Mouse (Mus musculus) urinary bladder, adult 2 months (tissue): ENCODE data around the gene Tcf7. TPM values are rescaled to one million over a fixed set of nuclear protein-coding genes. Genes with fewer than 3 reads are reported as not detected.

ENCODE experiments used
- DNase-seq: peaks from one replicate; pipeline ENCODE4 v3.0.0; 2022; ENCODE audit warnings: low spot score
- polyA plus RNA-seq: library from polyadenylated mRNA; depleted of rRNA; stranded (reverse); fragments of >200 nt; gene quantifications from 2 replicates; pipeline ENCODE4 v1.2.3, GENCODE M21; 2012; rRNA removed

Tcf7 gene
- 6.1 and 8.1 TPM in 2 replicates for polyA plus RNA-seq

DNA sequence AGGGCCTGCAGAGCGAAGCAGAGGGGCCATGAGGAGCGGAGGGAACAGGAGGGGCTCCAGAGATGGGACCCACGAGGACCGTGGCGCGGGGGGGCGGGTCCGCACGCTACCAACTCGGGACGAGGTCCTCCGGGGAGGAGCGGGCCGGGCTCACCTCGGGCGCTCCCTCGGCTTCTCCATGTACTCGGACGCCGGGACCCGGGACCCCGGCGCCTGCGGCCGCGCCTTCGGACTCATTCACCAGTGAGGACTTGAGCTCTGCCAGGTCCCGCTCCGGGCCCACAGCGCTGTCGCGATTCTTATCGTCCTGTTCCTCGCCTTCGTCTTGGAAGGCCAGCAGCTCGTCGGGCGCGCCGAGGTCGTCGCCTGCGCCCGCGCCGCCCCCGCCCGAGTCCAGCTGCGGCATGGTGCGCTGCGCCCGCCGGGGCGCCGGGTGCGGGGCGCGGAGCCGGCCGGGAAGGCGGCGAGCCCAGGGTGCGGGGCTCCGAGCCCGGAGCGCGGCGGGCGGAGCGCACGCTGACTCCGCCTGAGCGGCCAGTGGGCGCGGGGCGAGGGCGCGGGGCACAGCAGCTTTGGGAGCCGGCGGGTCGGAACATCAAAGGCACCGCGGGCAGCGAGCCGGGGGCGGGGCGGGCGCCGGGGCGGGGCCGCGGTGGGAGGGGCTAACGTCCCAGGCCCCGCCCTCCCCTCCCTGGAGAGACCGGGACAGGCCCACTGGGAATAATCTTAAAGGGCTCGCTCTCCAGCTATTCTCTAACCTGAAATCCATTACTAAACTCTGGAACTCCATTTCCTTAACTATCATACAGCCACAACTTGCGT, at the start of gene Tcf7:
Gene Tcf7, minus strand, starts transcription at position 241 of the 822 bp plus-strand sequence.
- peak; percentile 62 for DNase-seq

DNA sequence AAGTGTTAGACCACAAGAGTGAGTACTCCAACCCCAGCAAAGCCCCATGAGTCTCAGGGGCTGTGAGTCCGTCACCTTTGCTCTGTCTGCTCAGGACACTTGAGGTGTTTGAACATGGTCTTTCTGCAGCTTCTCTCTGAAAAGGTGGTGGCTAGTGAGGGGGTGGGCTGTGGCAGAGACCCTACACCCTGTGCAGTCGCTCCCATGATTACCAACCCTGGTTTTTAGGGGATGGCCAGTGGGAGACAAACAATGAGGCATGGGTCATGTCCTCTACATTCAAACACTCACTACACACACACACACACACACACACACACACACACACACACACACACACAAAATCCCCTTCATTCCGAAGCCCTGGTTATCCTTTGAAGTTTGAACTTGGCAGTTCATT, 44.5 kb upstream of the Tcf7 start:
- DNase-seq = no peak

DNA sequence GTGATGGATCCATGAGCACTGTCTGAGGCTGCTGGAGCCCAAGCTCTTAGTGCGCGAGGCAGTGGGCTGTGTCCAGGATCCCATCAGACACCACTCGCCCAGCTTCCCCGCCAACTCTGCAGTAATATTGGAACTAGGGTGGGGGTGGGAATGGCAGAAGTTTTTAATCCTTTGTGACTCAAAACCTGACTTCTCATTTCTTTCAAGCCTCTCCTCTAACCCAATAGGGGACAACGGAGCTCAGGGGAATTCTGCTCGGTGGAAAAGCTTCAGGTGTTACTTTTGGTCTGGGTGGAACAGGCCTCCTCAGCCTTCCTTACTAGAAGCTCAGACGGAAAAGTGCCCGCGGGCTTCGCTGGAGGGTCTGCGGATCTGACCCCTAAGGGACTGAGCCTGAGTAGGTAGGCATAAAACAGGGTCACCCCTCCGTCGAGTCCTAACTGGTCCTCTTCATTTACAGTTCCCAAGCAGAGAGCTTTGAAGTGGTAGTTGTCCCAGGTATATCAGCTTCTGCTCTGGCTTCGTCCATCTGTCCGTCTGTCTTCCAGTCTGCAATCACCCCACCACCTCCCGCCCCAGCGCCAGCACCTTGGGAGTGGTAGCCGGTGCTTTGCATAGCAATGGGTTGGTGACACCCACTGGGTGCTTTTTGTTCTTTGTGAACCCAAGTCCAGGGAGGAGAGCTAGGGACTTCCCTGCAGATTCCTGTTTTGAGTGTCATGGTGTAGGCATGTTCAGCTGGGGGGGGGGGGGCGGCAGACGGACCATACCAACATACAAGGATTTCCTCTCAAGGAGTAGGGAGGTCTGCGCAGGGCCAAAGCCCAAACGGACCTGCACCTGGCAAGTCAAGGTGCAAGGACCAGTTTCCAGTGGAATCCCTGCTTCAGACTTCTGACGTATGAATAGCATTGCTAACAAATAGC, 41.9 kb upstream of the Tcf7 start:
- DNase-seq = no peak

DNA sequence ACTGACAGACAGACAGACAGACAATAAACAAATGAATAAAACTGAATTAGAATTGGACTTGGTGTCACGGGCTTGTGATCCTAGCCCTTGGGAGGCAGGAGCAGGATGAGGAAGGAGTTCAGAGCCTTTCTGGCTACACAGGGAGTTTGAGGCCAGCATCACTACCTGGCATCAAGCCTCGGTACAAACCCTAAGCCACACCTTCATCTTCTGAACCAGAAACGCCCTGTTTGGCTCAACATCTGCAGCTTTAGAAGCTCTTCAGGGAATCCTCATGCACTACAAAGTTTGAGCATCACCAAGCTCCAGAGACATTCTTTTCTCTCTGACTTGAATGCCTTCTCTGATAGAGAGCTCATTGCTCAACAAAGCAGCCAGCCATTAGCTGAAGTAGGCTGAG, 38.7 kb upstream of the Tcf7 start:
- DNase-seq = no peak

DNA sequence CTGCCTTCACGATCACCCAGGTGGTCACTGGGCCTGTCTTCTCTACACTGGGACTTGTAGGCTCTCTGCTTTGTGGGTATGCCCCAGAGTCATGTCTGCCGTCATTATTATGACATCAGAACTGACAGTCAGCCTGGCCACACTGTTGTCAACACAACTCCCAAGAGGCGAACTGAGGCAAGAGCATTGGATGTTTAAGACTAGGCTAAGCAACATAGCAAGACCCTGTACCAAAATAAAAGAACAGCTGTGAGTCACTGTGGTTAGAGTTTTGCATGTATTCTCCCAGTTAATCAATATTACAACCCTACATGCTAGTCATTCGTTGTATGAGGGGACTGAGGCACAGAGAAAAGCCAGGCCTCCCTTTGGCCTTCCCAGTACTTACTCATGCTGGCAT, 37.7 kb upstream of the Tcf7 start:
- no peak for DNase-seq

DNA sequence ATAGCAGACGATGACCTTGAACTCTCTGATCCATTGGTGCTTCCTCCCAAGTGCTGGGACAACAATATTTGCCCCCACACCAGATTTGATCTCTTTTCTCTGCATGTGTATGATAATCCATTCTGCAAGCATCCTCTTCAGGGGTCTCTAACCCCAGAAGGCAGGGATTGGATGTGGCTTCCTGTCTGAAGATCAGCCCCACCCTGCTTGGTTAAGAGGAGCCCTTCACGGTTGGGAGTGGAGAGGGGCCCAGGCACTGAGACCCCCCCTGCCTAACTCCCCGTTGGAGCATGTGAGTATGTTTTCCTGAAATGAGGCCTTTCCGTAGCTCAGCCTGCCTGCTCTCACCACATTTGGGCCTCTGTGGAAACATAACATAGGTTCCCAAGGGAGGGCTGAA, 36.9 kb upstream of the Tcf7 start:
- DNase-seq = no peak

DNA sequence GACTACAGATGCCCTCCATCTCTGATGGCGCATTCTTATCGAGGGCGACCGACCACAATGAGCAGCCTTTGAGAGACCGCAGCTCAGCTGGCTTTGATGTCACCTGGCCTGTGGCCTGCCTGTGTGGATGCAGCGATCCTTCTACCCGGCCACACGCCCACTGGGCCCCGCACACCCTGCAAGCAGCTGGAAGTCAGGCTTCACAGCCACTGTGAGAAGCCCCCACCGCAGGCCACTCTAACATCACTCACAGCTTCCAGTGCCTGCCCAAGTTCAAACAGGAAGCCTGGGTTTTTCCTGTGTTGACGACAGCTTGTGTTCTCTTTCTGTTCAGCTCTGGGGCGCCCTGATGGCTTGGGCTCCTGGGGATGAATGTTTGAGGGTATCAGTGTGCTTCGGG, 35.6 kb upstream of the Tcf7 start:
- DNase-seq = no peak

DNA sequence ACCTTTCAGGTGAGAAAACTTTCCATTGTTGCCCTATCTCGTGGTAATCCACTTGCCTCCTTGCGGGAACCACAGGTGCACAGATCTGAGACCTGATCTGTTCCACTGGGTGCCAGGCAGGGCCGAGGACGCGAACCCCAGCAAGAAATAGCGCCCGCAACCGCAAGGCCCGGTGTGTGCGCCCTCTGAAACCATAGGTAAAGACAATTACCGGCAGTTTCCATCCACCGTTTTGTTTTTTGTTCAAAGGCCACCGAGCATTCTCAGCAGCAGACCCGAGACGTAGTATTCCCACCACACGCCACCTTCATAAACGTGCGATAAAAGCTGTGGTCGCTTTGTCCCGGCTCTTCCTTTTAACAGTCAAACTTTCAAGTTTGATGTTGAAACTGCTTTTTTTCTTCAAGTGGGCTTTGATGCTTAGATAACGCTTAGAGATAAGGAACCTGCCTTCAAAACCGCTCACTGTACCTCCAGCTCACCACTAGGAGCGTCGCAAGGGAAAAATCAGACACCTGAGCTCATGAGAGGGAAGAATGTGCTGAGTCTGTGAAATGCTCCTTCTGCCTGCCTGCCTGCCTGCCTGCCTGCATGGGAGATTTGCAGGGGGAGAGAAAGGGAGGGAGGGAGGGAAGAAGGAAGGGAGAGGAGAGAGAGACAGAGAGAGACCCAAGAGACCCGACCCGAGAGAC, 31.4 kb upstream of the Tcf7 start:
- DNase-seq = no peak

DNA sequence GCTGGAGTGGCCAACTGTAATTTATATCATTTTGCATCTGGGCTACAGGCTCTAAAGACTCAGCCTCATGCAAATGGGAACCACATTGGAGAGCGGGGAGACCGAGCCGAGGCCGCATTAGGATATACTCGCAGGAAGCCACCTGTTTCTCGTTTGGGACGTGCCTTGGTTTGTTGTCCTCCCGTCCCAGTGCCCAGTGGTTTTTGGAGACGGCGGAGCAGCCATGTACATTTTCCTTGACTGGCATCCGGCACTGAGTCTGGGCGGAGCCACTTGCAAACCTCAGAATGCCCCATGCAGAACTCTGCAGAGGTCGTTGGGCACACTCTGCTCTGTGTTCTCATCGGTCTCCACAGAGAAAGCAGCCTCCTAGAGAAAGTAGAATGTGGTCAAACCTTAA, 27.9 kb upstream of the Tcf7 start:
- no peak for DNase-seq

DNA sequence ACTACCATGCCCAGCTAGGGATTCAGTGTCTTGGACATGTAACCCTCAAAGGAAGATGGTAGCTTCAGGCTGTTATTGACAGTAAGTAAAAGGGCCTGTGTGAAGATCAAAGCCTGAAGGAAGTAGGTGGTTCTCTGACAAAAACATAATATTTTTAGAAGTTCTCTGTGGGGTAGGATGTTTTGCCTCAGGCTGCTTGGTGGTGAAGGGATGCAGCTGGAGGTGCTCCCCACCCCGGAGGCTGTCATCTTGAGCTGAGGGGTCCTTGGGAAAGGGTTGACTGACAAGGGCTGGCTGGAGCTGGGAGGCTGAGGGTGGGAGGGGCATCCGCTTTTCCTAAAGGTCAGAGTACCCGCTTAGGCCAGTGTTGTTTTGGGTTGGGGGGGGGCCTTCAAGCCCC, 26.7 kb upstream of the Tcf7 start:
- no peak for DNase-seq

DNA sequence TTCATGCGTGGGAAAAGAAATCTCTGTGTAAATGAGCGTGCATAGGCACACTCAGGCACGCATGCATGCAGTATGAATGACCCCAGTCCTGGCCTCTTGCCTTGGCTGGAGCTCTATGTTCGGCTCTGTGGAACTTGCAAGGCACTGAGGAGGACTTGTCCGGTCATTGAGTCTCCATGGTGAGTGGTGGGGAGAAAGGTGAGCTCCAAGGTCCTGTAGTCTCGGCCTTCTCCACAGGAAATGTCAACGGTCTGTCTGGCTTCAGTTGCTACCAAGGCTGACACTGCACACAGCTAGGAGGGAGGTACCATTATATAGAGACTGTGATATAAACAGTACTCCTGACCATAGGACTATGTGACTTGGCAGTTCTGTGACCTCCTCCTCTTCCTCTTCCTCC, 23.6 kb upstream of the Tcf7 start:
- no peak for DNase-seq

DNA sequence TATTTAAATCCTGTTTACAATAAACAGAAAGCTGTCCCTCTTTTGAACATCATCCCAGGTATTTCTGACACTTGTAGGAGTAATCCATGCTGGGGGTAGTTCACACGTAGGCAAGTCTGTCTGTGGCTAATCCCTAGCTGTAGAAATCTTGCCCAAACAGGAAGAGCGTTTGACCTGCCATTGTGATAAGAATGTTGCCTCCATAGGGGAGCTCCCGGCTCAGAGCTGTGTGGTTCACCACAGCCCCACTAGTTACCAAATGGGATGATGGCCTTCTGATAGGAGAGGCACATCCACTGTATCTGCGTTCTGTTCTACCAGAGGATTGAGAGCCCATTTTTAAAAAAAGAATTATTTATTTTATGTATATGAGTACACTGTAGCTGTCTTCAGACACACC, 22.5 kb upstream of the Tcf7 start:
- DNase-seq = no peak

DNA sequence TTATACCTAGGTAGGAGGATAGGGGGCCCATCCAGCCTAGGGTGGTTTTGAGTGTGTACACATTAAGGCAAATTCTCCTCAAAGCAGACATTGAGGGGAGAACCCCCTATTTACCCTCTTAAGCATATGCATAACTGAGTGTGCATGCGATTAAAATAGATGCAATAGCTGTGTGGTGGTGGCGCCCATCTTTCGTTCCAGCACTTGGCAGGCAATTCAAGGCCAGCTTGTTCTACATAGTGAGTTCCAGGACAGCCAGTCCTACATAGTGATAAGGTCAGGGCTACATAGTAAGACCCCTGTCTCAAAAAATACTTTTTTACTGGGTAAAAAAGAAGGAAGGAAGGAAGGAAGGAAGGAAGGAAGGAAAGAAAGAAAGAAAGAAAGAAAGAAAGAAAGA, 19.9 kb upstream of the Tcf7 start:
- no peak for DNase-seq

DNA sequence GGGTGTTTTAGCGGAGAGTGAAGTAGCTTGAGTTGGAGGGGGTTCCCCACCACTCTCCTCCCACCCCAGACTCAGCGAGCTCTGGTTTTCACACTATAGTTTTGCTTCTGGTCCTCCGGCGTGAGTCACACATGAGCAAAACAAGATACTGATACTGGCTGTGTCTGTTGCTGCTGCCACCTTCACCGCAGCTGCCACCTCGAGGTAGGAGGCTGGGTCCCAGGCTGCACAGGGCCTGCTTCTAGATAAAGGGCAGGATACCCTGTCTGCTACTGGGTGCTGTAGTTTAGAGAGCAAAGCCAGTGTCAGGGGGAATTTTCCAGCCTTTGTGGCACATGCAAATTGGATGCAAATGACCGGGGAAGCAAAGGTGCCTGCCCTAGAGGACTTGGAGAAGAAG, 16.9 kb upstream of the Tcf7 start:
- no peak for DNase-seq

DNA sequence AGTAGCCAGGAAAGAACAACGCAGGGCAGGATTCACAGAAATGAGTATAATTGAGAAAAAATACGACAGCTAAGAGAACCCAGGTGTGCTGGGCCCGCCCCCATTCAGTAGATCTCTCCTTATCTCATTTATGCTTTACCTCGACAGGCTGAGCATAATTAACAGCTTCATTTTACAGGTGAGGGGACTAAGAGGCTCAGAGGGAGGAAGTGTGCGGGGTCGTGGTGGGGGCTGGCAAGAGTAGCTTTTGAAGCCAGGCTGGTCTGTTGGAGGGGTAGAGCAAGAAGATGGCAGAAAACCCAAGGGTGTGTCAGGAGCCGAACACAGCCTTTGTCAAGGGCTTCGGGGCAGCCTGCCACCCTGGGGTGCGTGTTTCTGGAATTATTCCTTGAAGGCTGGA, 16.1 kb upstream of the Tcf7 start:
- DNase-seq = no peak

DNA sequence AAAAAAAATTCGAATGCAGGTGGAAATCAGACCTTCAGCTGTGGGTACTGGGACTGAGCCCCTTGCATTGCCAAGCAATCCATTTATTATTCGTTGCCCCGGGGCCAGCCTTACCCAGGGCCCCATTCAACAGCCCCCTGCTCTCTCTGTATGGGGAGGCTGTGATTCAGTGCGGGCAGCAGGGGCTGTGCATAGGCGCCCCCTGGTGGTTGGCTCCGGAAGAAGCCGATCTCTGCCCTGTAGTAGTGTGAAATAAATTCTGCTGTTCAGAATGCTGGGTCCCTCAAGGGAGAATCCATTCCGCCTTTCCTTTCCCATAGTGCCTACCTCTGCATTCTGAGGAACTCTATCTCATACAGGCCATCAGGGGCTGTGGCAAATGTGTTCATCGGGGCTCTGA, 14.5 kb upstream of the Tcf7 start:
- DNase-seq = peak; percentile 70

DNA sequence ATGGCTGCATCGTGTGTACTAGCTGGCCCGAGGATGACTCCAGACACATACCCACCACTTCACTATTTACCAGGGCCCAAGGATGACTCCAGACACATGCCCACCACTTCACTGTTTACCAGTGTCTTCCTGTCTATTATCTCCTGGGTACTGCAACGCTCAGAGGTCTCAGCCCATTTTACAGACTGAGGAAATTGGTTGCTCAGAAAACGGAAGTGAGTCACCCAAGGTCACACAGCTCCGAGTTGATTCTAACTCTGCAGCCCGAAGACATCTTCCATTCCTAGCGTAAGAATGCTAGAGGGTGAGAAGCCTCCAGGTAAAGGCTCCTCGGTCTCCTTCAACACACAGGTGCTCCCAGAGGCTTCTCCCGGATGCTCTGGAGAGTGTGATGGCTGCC, 11.3 kb upstream of the Tcf7 start:
- DNase-seq = no peak

DNA sequence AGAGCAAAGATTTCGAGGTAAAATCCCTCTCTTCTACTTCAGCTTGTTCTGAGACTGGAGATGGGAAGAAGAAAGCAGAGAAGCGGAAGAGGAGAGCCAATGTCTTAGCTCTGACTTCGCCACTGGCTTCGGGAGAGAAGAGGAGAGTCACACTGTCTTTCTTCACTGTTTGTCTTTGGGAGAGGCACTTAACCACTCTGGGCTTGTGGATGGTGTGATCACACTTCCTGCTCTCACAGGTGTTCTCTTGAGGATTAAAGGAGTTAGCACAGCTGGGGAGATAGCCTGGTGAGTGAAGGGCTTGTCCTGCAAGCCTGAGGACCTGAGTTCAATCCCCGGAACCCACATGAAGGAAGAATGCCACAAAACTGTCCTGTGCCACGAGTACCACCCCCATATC, 10.1 kb upstream of the Tcf7 start:
- no peak for DNase-seq

DNA sequence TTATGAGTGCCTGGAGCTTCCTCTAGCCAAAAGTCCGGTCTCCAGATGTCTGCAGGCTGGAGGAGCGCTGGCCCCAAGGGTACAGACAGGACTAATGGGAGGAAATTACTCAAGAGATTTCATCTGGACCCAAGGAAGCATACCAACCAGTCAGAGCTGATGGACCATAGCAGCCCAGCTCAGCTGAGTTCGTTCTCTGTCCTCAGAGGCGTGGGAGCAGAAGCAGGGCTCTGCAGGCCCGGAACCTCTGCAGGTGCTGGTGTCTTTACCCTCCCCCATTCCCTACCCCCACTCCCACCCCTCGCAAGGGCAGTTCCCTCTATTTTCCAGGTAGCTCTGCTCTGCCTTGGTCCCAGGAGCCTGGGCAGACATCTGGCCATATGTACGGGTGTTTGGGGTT, 9.5 kb upstream of the Tcf7 start:
- no peak for DNase-seq

DNA sequence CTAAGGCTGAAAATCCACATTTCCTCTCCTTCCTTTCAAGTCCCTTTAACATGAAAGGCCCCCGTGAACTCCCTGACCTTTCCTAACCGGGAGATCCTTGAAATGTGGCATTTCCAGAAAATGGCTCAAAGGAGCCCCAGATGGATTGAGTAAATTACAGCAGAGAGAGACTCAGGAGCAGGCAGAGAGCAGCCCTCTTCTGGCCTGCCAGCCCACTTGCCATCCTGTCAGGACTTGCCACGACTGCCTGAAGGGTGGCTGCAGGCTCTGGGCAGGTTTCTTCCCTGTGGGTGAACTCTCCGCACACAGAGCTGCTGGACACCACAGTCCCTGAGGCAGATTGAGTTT, 4.1 kb upstream of the Tcf7 start:
- no peak for DNase-seq

DNA sequence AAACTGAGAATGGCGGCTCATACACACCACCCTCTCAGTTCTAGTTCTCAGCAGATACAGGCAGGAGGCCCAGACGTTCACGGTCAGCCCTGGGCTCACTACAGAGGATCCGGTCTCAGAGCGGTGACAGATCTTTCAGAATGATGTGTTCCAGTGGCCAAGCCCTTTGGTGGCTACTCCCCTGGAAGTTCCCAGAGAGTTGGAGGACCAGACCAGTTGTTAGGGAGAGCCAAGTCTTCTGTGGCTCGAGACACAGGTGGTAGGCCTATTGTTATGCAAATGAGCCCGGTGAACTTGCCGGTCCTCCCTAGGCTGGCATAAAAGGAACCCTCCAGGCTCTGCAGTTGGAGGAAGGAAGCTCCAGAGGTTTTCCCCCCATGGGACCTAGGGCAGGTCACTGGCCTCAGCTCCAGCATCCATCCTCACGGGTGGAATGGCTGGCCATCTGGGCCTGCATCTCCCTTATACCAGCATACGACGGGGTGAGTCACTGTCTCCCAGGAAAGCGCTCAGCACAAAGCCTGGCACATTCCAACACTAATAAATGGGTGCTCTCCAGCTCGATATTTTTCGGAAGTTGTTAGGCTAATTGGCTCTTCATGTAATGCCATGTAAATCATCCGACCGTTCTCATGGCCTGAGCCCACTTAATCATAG, 3.6 kb upstream of the Tcf7 start:
- DNase-seq = no peak
